Mouse (Mus musculus) kidney, adult 2 months (tissue): ENCODE measurements at regions not wholly inside any gene's neighbourhood (a gene's known extent, or its start where the extent isn't known, plus 50 kb on each side); places are given as distances from the start of the nearest gene placed in this dataset.
A peak's percentile ranks its signal among the peaks of the same experiment; 100 is the strongest.
"Not testable (repeated sequence)": the region's sequence is repeated elsewhere in the genome, so short reads cannot be mapped to it uniquely, and the experiment has no call there.

Source experiments
- DNase-seq: peaks from one replicate; pipeline ENCODE4 v3.0.0; 2021
- H3K27ac ChIP-seq: fragments of 200-500 bp; 2 replicates; pipeline ENCODE4 v1.5.1; 2012; ENCODE audit warnings: low read depth, low read length, control low read depth, inconsistent platforms; ENCODE audit not compliant: insufficient read depth
- H3K27me3 ChIP-seq: fragments of 200-500 bp; replicated peaks from 2 replicates; pipeline ENCODE4 v1.6.1; 2012; ENCODE audit warnings: mild to moderate bottlenecking, moderate library complexity, low read length, inconsistent platforms; ENCODE audit not compliant: control insufficient read depth, insufficient read depth
- H3K36me3 ChIP-seq: fragments of 200-500 bp; 2 replicates; pipeline ENCODE4 v1.6.1; 2012; ENCODE audit warnings: mild to moderate bottlenecking, moderate library complexity, low read length, inconsistent platforms; ENCODE audit not compliant: control insufficient read depth, insufficient read depth
- H3K4me1 ChIP-seq: fragments of 200-500 bp; 2 replicates; pipeline ENCODE4 v1.6.1; 2011; ENCODE audit warnings: low read length; ENCODE audit not compliant: control insufficient read depth, insufficient read depth
- H3K4me3 ChIP-seq: fragments of 200-500 bp; 2 replicates; pipeline ENCODE4 v1.5.1; 2011; ENCODE audit warnings: mild to moderate bottlenecking, low read depth, low read length, control low read depth; ENCODE audit not compliant: insufficient read depth
- CTCF ChIP-seq: fragments of 200-500 bp; conservative IDR thresholded peaks from 2 replicates; pipeline ENCODE4 v1.5.1; 2011; ENCODE audit warnings: low read depth, mild to moderate bottlenecking, control low read depth, low read length, moderate library complexity, mixed read lengths; ENCODE audit not compliant: insufficient read depth, insufficient read length
- POLR2A ChIP-seq: fragments of 200-500 bp; IDR thresholded peaks from one replicate; pipeline ENCODE4 v1.6.1; 2011; ENCODE audit warnings: low read depth, low read length, control low read depth
- WGBS: fragments of 180-500 bp; shearing (Covaris S2); methylation state at CpG from one replicate; pipeline ENCODE4 v1.1.7; 2018; 5-methylcytosine and 5-hydroxymethylcytosine counted together

DNA sequence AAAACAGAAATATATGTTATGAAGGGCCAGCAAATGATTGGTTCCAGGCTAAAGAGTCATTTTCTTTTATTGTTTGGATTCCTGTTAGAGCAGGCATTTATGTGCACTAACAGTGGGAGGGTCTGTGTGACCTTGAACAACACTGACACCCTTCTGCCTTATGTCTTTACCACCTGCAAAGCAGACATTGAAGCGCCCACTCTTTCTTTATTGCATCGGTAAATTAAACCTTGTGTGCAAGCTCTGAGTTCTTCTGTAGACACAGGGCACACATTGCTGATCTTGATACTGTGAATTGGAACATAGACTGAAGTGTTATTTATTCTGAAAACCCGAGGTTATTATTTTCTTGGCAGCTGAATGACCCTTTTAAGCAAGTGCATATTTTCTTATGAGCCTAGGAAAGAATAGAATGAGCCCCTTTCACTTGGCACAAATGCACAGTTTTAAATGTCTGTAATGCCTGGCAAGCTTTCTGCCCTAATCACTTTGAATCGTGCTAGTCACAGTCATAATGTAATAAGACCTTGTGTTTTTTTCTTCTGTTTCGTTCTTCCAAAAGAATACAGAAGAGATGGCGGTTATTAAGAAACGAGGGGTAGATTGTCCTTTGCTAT is 125.1 kb upstream of the Cobl start:
- no peak for DNase-seq
- Histone ChIP-seq H3K4me1 (no peaks in the 10 kb centered on the region), H3K27ac (no peak overlapping the region), H3K27me3 (no peaks in the 10 kb centered on the region), H3K36me3 (no peaks in the 10 kb centered on the region), H3K4me3 (no peak overlapping the region)
- no peak for TF ChIP-seq CTCF
- no peak for TF ChIP-seq POLR2A
- WGBS: 66% methylated on average over 7 of the region's 7 CpGs

- H3K4me1 ChIP-seq, H3K27me3 ChIP-seq, H3K4me3 ChIP-seq, H3K36me3 ChIP-seq, DNase-seq, H3K27ac ChIP-seq: not testable (repeated sequence)
- 54% methylated on average over 2 of the region's 2 CpGs for WGBS
Measured at GRCm38 (mm10) chr11:12584851-12585680, 120.3 kb upstream of the Cobl start.

DNA sequence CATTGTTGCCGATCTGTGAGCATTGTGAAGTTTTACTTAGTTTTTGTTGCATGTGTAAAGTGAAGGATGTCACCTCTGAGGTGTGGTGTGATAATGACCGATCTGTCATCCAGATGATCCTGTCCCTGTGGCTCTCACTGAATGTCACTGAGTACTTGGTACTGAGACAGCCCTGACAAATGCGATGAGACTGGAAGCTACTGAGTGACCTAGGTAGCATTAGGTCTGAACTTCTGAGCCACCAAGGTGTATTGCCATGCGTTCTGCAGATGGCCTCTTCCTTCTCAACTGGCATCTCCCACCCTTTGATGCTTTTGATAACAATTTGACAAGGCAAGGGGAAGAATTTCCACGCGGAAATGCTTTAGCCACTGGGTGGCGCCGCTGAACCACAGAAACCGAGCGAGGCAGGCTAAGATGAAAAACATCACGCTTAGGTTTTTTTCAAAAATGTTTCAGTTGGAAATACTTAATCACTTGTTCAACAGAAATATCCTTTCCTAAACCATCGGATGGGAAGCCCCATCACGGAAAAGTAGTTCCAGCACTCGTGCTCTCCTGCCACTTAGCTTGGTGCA is 114.3 kb upstream of the Cobl start:
- no peak for DNase-seq
- Histone ChIP-seq H3K4me3 (no peak overlapping the region), H3K4me1 (no peaks in the 10 kb centered on the region), H3K27ac (no peak overlapping the region), H3K27me3 (no peaks in the 10 kb centered on the region; the same call in 1 of the 2 replicates), H3K36me3 (no peaks in the 10 kb centered on the region)
- 31% methylated on average over 14 of the region's 14 CpGs for WGBS
- TF ChIP-seq POLR2A (no peak), CTCF (peak; percentile 53)

- no peaks in the 10 kb centered on the region for H3K27me3 ChIP-seq
- H3K27ac ChIP-seq: no peak overlapping the region
- no peaks in the 10 kb centered on the region for H3K36me3 ChIP-seq
- WGBS: 32% methylated on average over 5 of the region's 5 CpGs
- no peak overlapping the region for H3K4me3 ChIP-seq
- DNase-seq: peak; percentile 22
- TF ChIP-seq POLR2A: no peak
- no peak for TF ChIP-seq CTCF
- H3K4me1 ChIP-seq: no peaks in the 10 kb centered on the region
Measured at GRCm38 (mm10) chr11:12559663-12560062, 94.9 kb upstream of the Cobl start.

- DNase-seq: peak; percentile 59
- TF ChIP-seq POLR2A (no peak), CTCF (no peak)
- Histone ChIP-seq H3K27ac (no peak overlapping the region), H3K4me3 (no peak overlapping the region), H3K27me3 (no peaks in the 10 kb centered on the region), H3K36me3 (no peaks in the 10 kb centered on the region), H3K4me1 (no peaks in the 10 kb centered on the region)
- WGBS: 20% methylated on average over 1 of the region's 1 CpGs
Measured at GRCm38 (mm10) chr11:12558995-12559633, 94.4 kb upstream of the Cobl start.

DNA sequence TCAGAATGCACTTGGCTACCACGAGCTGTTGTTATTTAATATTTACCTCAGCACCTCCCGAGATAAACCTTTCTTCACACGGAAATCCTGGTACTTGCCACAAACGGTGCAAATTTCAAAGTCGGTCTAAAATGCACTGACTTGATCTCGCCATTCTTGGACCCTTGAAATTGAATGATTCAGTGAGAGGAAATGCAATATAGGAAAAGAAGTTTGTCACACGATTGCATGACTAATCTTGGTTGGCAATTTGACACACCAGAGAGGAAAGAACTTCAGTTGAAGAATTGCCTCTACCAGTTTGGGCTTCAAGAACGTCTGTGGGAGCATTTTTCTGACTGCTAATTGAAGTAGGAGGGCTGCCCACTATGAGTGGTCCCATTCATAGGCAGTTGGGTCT is 93.4 kb upstream of the Cobl start:
- H3K36me3 ChIP-seq: no peaks in the 10 kb centered on the region
- DNase-seq: peak; percentile 14
- WGBS: 49% methylated on average over 8 of the region's 8 CpGs
- no peaks in the 10 kb centered on the region for H3K27me3 ChIP-seq
- TF ChIP-seq POLR2A (no peak), CTCF (no peak)
- no peak overlapping the region for H3K27ac ChIP-seq
- H3K4me1 ChIP-seq: no peaks in the 10 kb centered on the region
- H3K4me3 ChIP-seq: no peak overlapping the region

GRCm38 (mm10) chr11:12545771-12546170 is 81.0 kb upstream of the Cobl start:
- no peaks in the 10 kb centered on the region for H3K27me3 ChIP-seq
- no peaks in the 10 kb centered on the region for H3K36me3 ChIP-seq
- H3K4me3 ChIP-seq: no peak overlapping the region
- TF ChIP-seq CTCF (no peak), POLR2A (no peak)
- H3K27ac ChIP-seq: no peak overlapping the region
- WGBS: 40% methylated on average over 1 of the region's 1 CpGs
- H3K4me1 ChIP-seq: no peaks in the 10 kb centered on the region
- DNase-seq: no peak
